Mouse (Mus musculus): ENCODE data around the gene Car3. TPM values are rescaled to one million over a fixed set of nuclear protein-coding genes. Genes with fewer than 3 reads are reported as not detected.

Car3 gene
- polyA plus RNA-seq, 1 experiment from 2014 or later, result 2.9 TPM

DNA sequence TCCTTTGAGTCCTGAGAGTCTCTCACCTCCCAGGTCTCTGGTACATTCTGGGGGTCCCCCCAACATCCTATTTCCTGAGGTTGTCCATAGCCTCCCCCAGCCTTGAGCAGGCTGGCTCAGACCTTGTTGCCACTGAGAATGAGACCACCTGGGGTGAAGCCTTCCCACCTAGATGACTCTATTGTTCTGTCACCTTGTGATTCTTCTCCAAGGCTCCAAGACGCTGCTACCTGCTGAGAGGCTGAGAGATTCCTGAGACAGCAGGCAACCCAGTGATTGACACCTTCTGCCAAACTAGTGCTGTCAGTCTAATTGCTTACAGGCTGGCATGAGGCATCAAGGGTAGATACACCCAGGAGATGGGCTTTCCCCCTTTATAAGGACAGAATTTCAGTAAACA lies 44.0 kb downstream of the Car3 start:
- H3K4me2 ChIP-seq (ENCODE audit: low read depth, severe bottlenecking), result no peak overlapping the region
- ATAC-seq (ENCODE audit: insufficient number of reproducible peaks, low FRiP score, low TSS enrichment, low read depth) (no peak), DNase-seq (ENCODE audit: low spot score) (no peak)
- no peaks in the 10 kb centered on the region for H3K9me3 ChIP-seq (ENCODE audit: control insufficient read depth, low read length)
- no peaks in the 10 kb centered on the region for H3K4me1 ChIP-seq (ENCODE audit: control insufficient read depth, insufficient read depth, low read length)
- no peaks in the 10 kb centered on the region for H3K36me3 ChIP-seq (ENCODE audit: control insufficient read depth, insufficient read depth, low read length)
- H3K4me3 ChIP-seq (ENCODE audit: low read depth, low read length), result no peak overlapping the region
- no peak overlapping the region for H3K27ac ChIP-seq (replicated peaks; ENCODE audit: low read depth, low read length)
- WGBS, result 17% methylated on average over 1 of the region's 1 CpGs
- H3K27me3 ChIP-seq (ENCODE audit: control insufficient read depth, insufficient read depth, low read length), result no peaks in the 10 kb centered on the region
- H3K9ac ChIP-seq (ENCODE audit: low read length), result no peak overlapping the region

GRCm38 (mm10) chr3:14911992-14912582 lies 48.8 kb downstream of the Car3 start:
- ATAC-seq (ENCODE audit: insufficient number of reproducible peaks, low FRiP score, low TSS enrichment, low read depth), result no peak
- WGBS, result 86% methylated on average over 4 of the region's 4 CpGs
- Histone ChIP-seq H3K9ac (ENCODE audit: low read length) (no peak overlapping the region), H3K27me3 (ENCODE audit: control insufficient read depth, insufficient read depth, low read length) (no peaks in the 10 kb centered on the region), H3K9me3 (ENCODE audit: control insufficient read depth, low read length) (no peaks in the 10 kb centered on the region), H3K36me3 (ENCODE audit: control insufficient read depth, insufficient read depth, low read length) (no peaks in the 10 kb centered on the region), H3K4me1 (ENCODE audit: control insufficient read depth, insufficient read depth, low read length) (no peaks in the 10 kb centered on the region), H3K4me2 (ENCODE audit: low read depth, severe bottlenecking) (no peak overlapping the region), H3K27ac (replicated peaks; ENCODE audit: low read depth, low read length) (no peak overlapping the region), H3K4me3 (ENCODE audit: low read depth, low read length) (no peak overlapping the region)
- no peak for DNase-seq (ENCODE audit: low spot score)

DNA sequence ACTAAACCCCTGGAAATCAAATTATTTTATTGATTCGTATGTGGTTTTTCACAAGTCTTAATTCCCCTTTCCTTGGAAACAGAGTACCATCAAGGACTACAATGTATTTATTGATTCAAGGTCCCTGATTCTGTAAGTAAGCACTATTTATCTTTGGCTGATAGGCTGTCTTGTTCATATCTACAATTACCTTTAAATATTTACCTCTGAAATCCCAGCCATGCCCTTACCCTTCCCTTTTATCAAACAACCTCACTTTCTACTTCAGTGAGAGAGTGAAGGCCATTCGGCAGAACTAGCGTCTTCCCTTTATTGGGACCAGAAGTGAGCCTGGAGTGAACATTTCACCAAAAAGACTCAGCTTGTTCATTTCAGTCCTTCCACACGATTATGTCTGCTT lies 50.5 kb downstream of the Car3 start:
- no peak overlapping the region for H3K4me3 ChIP-seq (ENCODE audit: low read depth, low read length)

GRCm38 (mm10) chr3:14915355-14915754 lies 52.0 kb downstream of the Car3 start:
- no peak overlapping the region for H3K27ac ChIP-seq (replicated peaks; ENCODE audit: low read depth, low read length)
- no peak overlapping the region for H3K4me3 ChIP-seq (ENCODE audit: low read depth, low read length)
- 92% methylated on average over 2 of the region's 2 CpGs for WGBS
- DNase-seq (ENCODE audit: low spot score), result no peak
- no peaks in the 10 kb centered on the region for H3K27me3 ChIP-seq (ENCODE audit: control insufficient read depth, insufficient read depth, low read length)
- no peak overlapping the region for H3K4me2 ChIP-seq (ENCODE audit: low read depth, severe bottlenecking)
- ATAC-seq (ENCODE audit: insufficient number of reproducible peaks, low FRiP score, low TSS enrichment, low read depth), result no peak
- H3K9me3 ChIP-seq (ENCODE audit: control insufficient read depth, low read length), result no peaks in the 10 kb centered on the region
- H3K9ac ChIP-seq (ENCODE audit: low read length), result no peak overlapping the region
- no peaks in the 10 kb centered on the region for H3K36me3 ChIP-seq (ENCODE audit: control insufficient read depth, insufficient read depth, low read length)
- H3K4me1 ChIP-seq (ENCODE audit: control insufficient read depth, insufficient read depth, low read length), result no peaks in the 10 kb centered on the region

More for the DNA sequence above, 50.5 kb downstream of the Car3 start:
- Histone ChIP-seq H3K27ac (replicated peaks; ENCODE audit: low read depth, low read length) (no peak overlapping the region), H3K9ac (ENCODE audit: low read length) (no peak overlapping the region), H3K9me3 (ENCODE audit: control insufficient read depth, low read length) (no peaks in the 10 kb centered on the region), H3K4me2 (ENCODE audit: low read depth, severe bottlenecking) (no peak overlapping the region), H3K4me1 (ENCODE audit: control insufficient read depth, insufficient read depth, low read length) (no peaks in the 10 kb centered on the region), H3K27me3 (ENCODE audit: control insufficient read depth, insufficient read depth, low read length) (no peaks in the 10 kb centered on the region), H3K36me3 (ENCODE audit: control insufficient read depth, insufficient read depth, low read length) (no peaks in the 10 kb centered on the region)
- 92% methylated on average over 4 of the region's 4 CpGs for WGBS
- DNase-seq (ENCODE audit: low spot score) (no peak), ATAC-seq (ENCODE audit: insufficient number of reproducible peaks, low FRiP score, low TSS enrichment, low read depth) (no peak)

- DNase-seq (ENCODE audit: low spot score) (no peak), ATAC-seq (ENCODE audit: insufficient number of reproducible peaks, low FRiP score, low TSS enrichment, low read depth) (no peak)
- no peaks in the 10 kb centered on the region for H3K4me1 ChIP-seq (ENCODE audit: control insufficient read depth, insufficient read depth, low read length)
- no peak overlapping the region for H3K27ac ChIP-seq (replicated peaks; ENCODE audit: low read depth, low read length)
- H3K4me3 ChIP-seq (ENCODE audit: low read depth, low read length), result no peak overlapping the region
- H3K4me2 ChIP-seq (ENCODE audit: low read depth, severe bottlenecking), result no peak overlapping the region
- WGBS, result 87% methylated on average over 2 of the region's 2 CpGs
- no peak overlapping the region for H3K9ac ChIP-seq (ENCODE audit: low read length)
- no peaks in the 10 kb centered on the region for H3K27me3 ChIP-seq (ENCODE audit: control insufficient read depth, insufficient read depth, low read length)
- no peaks in the 10 kb centered on the region for H3K36me3 ChIP-seq (ENCODE audit: control insufficient read depth, insufficient read depth, low read length)
- no peaks in the 10 kb centered on the region for H3K9me3 ChIP-seq (ENCODE audit: control insufficient read depth, low read length)
Measured at GRCm38 (mm10) chr3:14917261-14917660, 53.9 kb downstream of the Car3 start.

Other genes starting within 250 kb of the Car3 start
- gene Car13, start 221.8 kb upstream of the Car3 start, polyA plus RNA-seq (2014; fragmentation: Nextera tagmentation; extraction: Ambion mirVana), result 3.6 and 3.8 TPM in 2 replicates
- 0.12 and 0.21 TPM in 2 replicates for gene Car1, start 55.1 kb upstream of the Car3 start, polyA plus RNA-seq (2014; fragmentation: Nextera tagmentation; extraction: Ambion mirVana)
- 63.8 and 67.7 TPM in 2 replicates for gene Car2, start 22.8 kb downstream of the Car3 start, polyA plus RNA-seq (2014; fragmentation: Nextera tagmentation; extraction: Ambion mirVana)